Mouse (Mus musculus) lung, embryonic 14.5 days (tissue): Measurements from ENCODE around the gene Rabgap1. TPM values are rescaled to one million over a fixed set of nuclear protein-coding genes. Genes with fewer than 3 reads are reported as not detected.
"Not testable (repeated sequence)": the region's sequence is repeated elsewhere in the genome, so short reads cannot be mapped to it uniquely, and the experiment has no call there.

ENCODE experiments used
- ATAC-seq: fragments of 200-750 bp; cut with Nextera tagmentation; 2 replicates; pipeline ENCODE4 v1.8.0; 2017; ENCODE audit warnings: mild to moderate bottlenecking, moderate TSS enrichment, moderate library complexity; ENCODE audit not compliant: insufficient read depth
- DNase-seq: peaks from one replicate; pipeline ENCODE4 v3.0.0-alpha.2; 2015
- H3K27ac ChIP-seq: fragments of 300-500 bp; sonication (generic); 2 replicates; pipeline ENCODE4 v1.5.1; 2014; ENCODE audit warnings: low read depth, mild to moderate bottlenecking, moderate library complexity
- H3K27me3 ChIP-seq: fragments of 300-500 bp; sonication (generic); 2 replicates; pipeline ENCODE4 v1.6.1; 2014; ENCODE audit warnings: low read length, control low read depth; ENCODE audit not compliant: insufficient read depth
- H3K36me3 ChIP-seq: fragments of 300-500 bp; sonication (generic); 2 replicates; pipeline ENCODE4 v1.6.1; 2014; ENCODE audit warnings: control low read depth; ENCODE audit not compliant: insufficient read depth
- H3K4me1 ChIP-seq: fragments of 300-500 bp; sonication (generic); 2 replicates; pipeline ENCODE4 v1.6.1; 2014; ENCODE audit warnings: antibody characterized with exemption, control low read depth; ENCODE audit not compliant: insufficient read depth
- H3K4me2 ChIP-seq: fragments of 300-500 bp; sonication (generic); 2 replicates; pipeline ENCODE4 v1.6.1; 2014; ENCODE audit warnings: mild to moderate bottlenecking
- H3K4me3 ChIP-seq: fragments of 300-500 bp; sonication (generic); 2 replicates; pipeline ENCODE4 v1.5.1; 2014; ENCODE audit warnings: low read depth, low read length
- H3K9ac ChIP-seq: fragments of 300-500 bp; sonication (generic); 2 replicates; pipeline ENCODE4 v1.6.1; 2014
- H3K9me3 ChIP-seq: fragments of 300-500 bp; sonication (generic); 2 replicates; pipeline ENCODE4 v1.6.1; 2016; ENCODE audit warnings: low read depth, low read length, control low read depth
- CTCF ChIP-seq: IDR thresholded peaks from 2 replicates; pipeline ENCODE4 v1.5.1; 2016; ENCODE audit warnings: antibody characterized with exemption, low read depth
- WGBS: fragments of 180-500 bp; shearing (Covaris S2); extraction: QIAGEN DNeasy Blood & Tissue Kit; methylation state at CpG from one replicate; pipeline ENCODE4 v1.1.7; 2014; 5-methylcytosine and 5-hydroxymethylcytosine counted together
- polyA plus RNA-seq: library from polyadenylated mRNA; unstranded; fragments of >200 nt; fragmentation: Nextera tagmentation; extraction: Ambion mirVana; gene quantifications from 2 replicates; pipeline ENCODE4 v1.2.1, GENCODE M21; 2014

The Rabgap1 gene
- polyA plus RNA-seq, 1 experiment from 2014 or later = 52.8 TPM

GRCm38 (mm10) chr2:37484165-37484564 lies 41.1 kb downstream of the Rabgap1 start:
- TF ChIP-seq CTCF = no peak
- ATAC-seq (no peak), DNase-seq (no peak)
- H3K27ac ChIP-seq = no peak overlapping the region
- no peak overlapping the region for H3K4me3 ChIP-seq
- H3K4me1 ChIP-seq = no peaks in the 10 kb centered on the region
- H3K4me2 ChIP-seq = no peak overlapping the region
- no peak overlapping the region for H3K9ac ChIP-seq
- 91% methylated on average over 2 of the region's 2 CpGs for WGBS
- peaks cover 53% of the 10 kb centered on the region for H3K36me3 ChIP-seq
- H3K27me3 ChIP-seq = no peaks in the 10 kb centered on the region
- H3K9me3 ChIP-seq = no peaks in the 10 kb centered on the region

GRCm38 (mm10) chr2:37485370-37485769 lies 42.3 kb downstream of the Rabgap1 start:
- no peak overlapping the region for H3K9ac ChIP-seq
- H3K27ac ChIP-seq = no peak overlapping the region
- ATAC-seq = no peak
- no peak overlapping the region for H3K4me3 ChIP-seq
- H3K36me3 ChIP-seq = peaks cover 60% of the 10 kb centered on the region
- H3K9me3 ChIP-seq = no peaks in the 10 kb centered on the region
- WGBS = 85% methylated on average over 1 of the region's 1 CpGs
- TF ChIP-seq CTCF = peak; percentile 58; the same call in 1 of the 2 replicates
- DNase-seq = peak; percentile 87
- no peaks in the 10 kb centered on the region for H3K4me1 ChIP-seq
- H3K4me2 ChIP-seq = no peak overlapping the region
- H3K27me3 ChIP-seq = no peaks in the 10 kb centered on the region

- DNase-seq (no peak), ATAC-seq (no peak)
- Histone ChIP-seq H3K4me1 (no peaks in the 10 kb centered on the region), H3K4me3 (no peak overlapping the region), H3K9me3 (no peaks in the 10 kb centered on the region), H3K9ac (no peak overlapping the region), H3K36me3 (peaks cover 59% of the 10 kb centered on the region), H3K27me3 (no peaks in the 10 kb centered on the region), H3K4me2 (no peak overlapping the region), H3K27ac (no peak overlapping the region)
- TF ChIP-seq CTCF = no peak
Measured at GRCm38 (mm10) chr2:37486408-37486807, 43.3 kb downstream of the Rabgap1 start.

DNA sequence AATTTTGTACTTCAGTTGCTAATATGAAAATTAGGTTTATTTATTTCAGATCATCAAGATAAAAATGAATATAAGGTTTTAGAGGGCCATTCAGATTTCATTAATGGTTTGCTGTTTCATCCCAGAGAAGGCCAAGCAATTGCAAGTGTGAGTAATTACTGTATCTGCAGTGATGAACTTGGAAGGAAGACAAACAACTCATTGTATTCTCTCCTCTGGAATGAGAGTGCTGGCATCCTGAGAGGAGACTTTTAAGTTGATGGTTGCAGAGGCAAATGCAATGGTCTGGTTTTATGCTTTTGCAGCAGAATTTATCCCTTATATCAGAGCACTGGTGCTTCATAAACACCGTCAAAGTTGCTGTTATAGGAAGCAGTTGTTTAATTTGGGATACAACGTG lies 45.9 kb downstream of the Rabgap1 start:
- Histone ChIP-seq H3K9me3 (no peaks in the 10 kb centered on the region), H3K4me1 (no peaks in the 10 kb centered on the region), H3K4me2 (no peak overlapping the region), H3K9ac (no peak overlapping the region), H3K36me3 (peaks cover 69% of the 10 kb centered on the region), H3K27me3 (no peaks in the 10 kb centered on the region), H3K27ac (no peak overlapping the region), H3K4me3 (no peak overlapping the region)
- DNase-seq = no peak
- no peak for ATAC-seq
- TF ChIP-seq CTCF = no peak
- 90% methylated on average over 2 of the region's 2 CpGs for WGBS

DNA sequence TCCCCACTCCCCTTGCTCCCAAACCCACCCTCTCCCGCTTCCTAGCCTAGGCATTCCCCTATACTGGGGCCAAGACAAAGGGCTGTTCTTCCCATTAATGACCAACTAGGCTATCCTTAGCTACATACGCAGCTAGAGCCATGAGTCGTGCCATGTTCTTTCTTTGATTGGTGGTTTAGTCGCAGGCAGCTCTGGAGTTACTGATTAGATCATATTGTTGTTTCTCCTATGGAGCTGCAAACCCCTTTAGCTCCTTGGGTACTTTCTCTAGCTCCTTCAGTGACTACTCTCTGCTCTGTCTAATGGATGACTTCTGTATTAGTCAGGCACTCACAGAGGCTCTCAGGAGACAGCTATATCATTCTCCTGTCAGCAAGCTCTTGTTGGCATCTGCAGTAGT lies 54.2 kb downstream of the Rabgap1 start:
- ATAC-seq (no peak), DNase-seq (no peak)
- H3K27ac ChIP-seq = no peak overlapping the region
- no peak overlapping the region for H3K4me2 ChIP-seq
- H3K9ac ChIP-seq = no peak overlapping the region
- no peaks in the 10 kb centered on the region for H3K27me3 ChIP-seq
- no peak overlapping the region for H3K4me3 ChIP-seq
- no peaks in the 10 kb centered on the region for H3K4me1 ChIP-seq
- peaks cover 47% of the 10 kb centered on the region for H3K36me3 ChIP-seq
- WGBS = 95% methylated on average over 4 of the region's 4 CpGs
- TF ChIP-seq CTCF = no peak
- no peaks in the 10 kb centered on the region for H3K9me3 ChIP-seq

- not testable (repeated sequence) for H3K27me3 ChIP-seq, H3K9ac ChIP-seq, H3K27ac ChIP-seq, H3K9me3 ChIP-seq, H3K4me3 ChIP-seq, ATAC-seq, DNase-seq, H3K4me1 ChIP-seq, H3K4me2 ChIP-seq
- peaks cover 37% of the 10 kb centered on the region for H3K36me3 ChIP-seq
- WGBS = 87% methylated on average over 2 of the region's 2 CpGs
Measured at GRCm38 (mm10) chr2:37505856-37506255, 62.8 kb downstream of the Rabgap1 start.

GRCm38 (mm10) chr2:37511134-37511901 lies 68.2 kb downstream of the Rabgap1 start:
- no peak overlapping the region for H3K4me2 ChIP-seq
- H3K27me3 ChIP-seq = no peaks in the 10 kb centered on the region
- DNase-seq (no peak), ATAC-seq (no peak)
- peaks cover 39% of the 10 kb centered on the region for H3K36me3 ChIP-seq
- H3K4me3 ChIP-seq = no peak overlapping the region
- H3K9ac ChIP-seq = no peak overlapping the region
- H3K27ac ChIP-seq = no peak overlapping the region
- peaks cover 3% of the 10 kb centered on the region; the same call in 1 of the 2 replicates for H3K4me1 ChIP-seq
- WGBS = 84% methylated on average over 4 of the region's 4 CpGs
- H3K9me3 ChIP-seq = no peaks in the 10 kb centered on the region
- TF ChIP-seq CTCF = no peak
